Mouse (Mus musculus): ENCODE results near the gene Smc6. TPM values are rescaled to one million over a fixed set of nuclear protein-coding genes. Genes with fewer than 3 reads are reported as not detected.

The Smc6 gene
- polyA plus RNA-seq, 1 experiment from 2014 or later = 83.7 TPM

DNA sequence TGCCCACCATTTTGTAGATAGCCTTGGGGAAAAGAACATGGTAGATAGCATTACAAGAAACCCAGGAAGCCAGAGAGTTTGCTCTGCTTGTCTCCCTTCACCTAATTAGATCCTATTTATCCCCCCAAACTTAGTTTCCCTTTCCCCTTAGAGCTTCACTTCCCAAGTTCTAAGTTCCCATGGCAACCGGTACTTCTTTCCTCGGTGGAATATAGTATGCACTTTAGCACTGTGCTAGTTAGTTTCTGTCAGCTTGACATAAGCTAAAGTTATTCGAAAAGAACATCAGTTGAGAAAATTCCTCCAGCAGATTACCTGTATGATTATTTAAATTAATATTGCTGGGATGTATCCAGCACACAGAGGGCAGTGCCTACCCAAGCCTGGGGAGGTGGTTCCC lies 60.8 kb downstream of the Smc6 start:
- Histone ChIP-seq H3K4me2 (replicated peaks; ENCODE audit: low read depth) (no peak overlapping the region), H3K27ac (replicated peaks) (no peak overlapping the region), H3K4me3 (ENCODE audit: low read depth, low read length) (no peak overlapping the region), H3K9ac (ENCODE audit: low read length) (no peak overlapping the region), H3K36me3 (ENCODE audit: control insufficient read depth, insufficient read depth, low read length) (no peaks in the 10 kb centered on the region), H3K9me3 (ENCODE audit: control insufficient read depth, low read length) (no peaks in the 10 kb centered on the region), H3K4me1 (replicated peaks; ENCODE audit: control insufficient read depth, insufficient read depth) (no peaks in the 10 kb centered on the region), H3K27me3 (ENCODE audit: control insufficient read depth, insufficient read depth, low read length) (no peaks in the 10 kb centered on the region)
- WGBS = 86% methylated on average over 3 of the region's 3 CpGs
- no peak for TF ChIP-seq EP300 (optimal IDR thresholded peaks at IDR 0.05)
- no peak for TF ChIP-seq CTCF (IDR thresholded peaks at IDR 0.05; ENCODE audit: low read depth)
- ATAC-seq (ENCODE audit: low FRiP score, low TSS enrichment) (no peak), DNase-seq (ENCODE audit: low spot score) (no peak)

DNA sequence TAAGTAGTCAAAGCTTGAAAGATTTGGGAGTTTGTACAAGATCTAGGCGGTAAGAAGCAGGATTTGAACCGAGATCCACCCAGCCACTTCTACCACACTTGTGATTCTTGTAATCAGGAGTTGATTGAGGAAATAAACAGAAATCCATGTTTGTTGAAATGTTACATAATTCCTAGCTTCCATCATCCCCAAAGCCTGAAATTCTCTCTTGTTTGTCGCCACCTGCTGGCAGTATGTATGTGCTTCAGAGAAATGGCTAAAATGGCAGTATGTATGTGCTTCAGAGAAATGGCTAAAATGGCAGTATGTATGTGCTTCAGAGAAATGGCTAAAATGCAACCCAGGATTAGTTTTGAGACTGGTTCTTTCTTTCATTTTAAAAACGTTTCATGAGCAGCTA lies 71.2 kb downstream of the Smc6 start:
- Histone ChIP-seq H3K9me3 (ENCODE audit: control insufficient read depth, low read length) (no peaks in the 10 kb centered on the region), H3K27ac (replicated peaks) (no peak overlapping the region), H3K9ac (ENCODE audit: low read length) (no peak overlapping the region), H3K4me1 (replicated peaks; ENCODE audit: control insufficient read depth, insufficient read depth) (no peaks in the 10 kb centered on the region), H3K36me3 (ENCODE audit: control insufficient read depth, insufficient read depth, low read length) (no peaks in the 10 kb centered on the region), H3K4me3 (ENCODE audit: low read depth, low read length) (no peak overlapping the region), H3K27me3 (ENCODE audit: control insufficient read depth, insufficient read depth, low read length) (no peaks in the 10 kb centered on the region), H3K4me2 (replicated peaks; ENCODE audit: low read depth) (no peak overlapping the region)
- TF ChIP-seq CTCF (IDR thresholded peaks at IDR 0.05; ENCODE audit: low read depth) = peak; percentile 82
- TF ChIP-seq EP300 (optimal IDR thresholded peaks at IDR 0.05) = no peak
- WGBS = 40% methylated on average over 4 of the region's 4 CpGs
- ATAC-seq (ENCODE audit: low FRiP score, low TSS enrichment) = no peak
- peak; percentile 27 for DNase-seq (ENCODE audit: low spot score)

GRCm38 (mm10) chr12:11338251-11338650 lies 72.6 kb downstream of the Smc6 start:
- ATAC-seq (ENCODE audit: low FRiP score, low TSS enrichment) = no peak
- 89% methylated on average over 2 of the region's 2 CpGs for WGBS

GRCm38 (mm10) chr12:11342020-11342600 lies 76.4 kb downstream of the Smc6 start:
- H3K4me1 ChIP-seq (replicated peaks; ENCODE audit: control insufficient read depth, insufficient read depth) = no peaks in the 10 kb centered on the region
- H3K4me2 ChIP-seq (replicated peaks; ENCODE audit: low read depth) = no peak overlapping the region
- H3K9me3 ChIP-seq (ENCODE audit: control insufficient read depth, low read length) = no peaks in the 10 kb centered on the region
- no peak overlapping the region for H3K9ac ChIP-seq (ENCODE audit: low read length)
- ATAC-seq (ENCODE audit: low FRiP score, low TSS enrichment) = no peak
- WGBS = 56% methylated on average over 6 of the region's 6 CpGs
- H3K4me3 ChIP-seq (ENCODE audit: low read depth, low read length) = no peak overlapping the region
- no peak overlapping the region for H3K27ac ChIP-seq (replicated peaks)
- DNase-seq (ENCODE audit: low spot score) = no peak
- TF ChIP-seq CTCF (IDR thresholded peaks at IDR 0.05; ENCODE audit: low read depth) (no peak), EP300 (optimal IDR thresholded peaks at IDR 0.05) (no peak)
- no peaks in the 10 kb centered on the region for H3K36me3 ChIP-seq (ENCODE audit: control insufficient read depth, insufficient read depth, low read length)
- H3K27me3 ChIP-seq (ENCODE audit: control insufficient read depth, insufficient read depth, low read length) = no peaks in the 10 kb centered on the region

More at GRCm38 (mm10) chr12:11338251-11338650, 72.6 kb downstream of the Smc6 start:
- Histone ChIP-seq H3K9ac (ENCODE audit: low read length) (no peak overlapping the region), H3K9me3 (ENCODE audit: control insufficient read depth, low read length) (no peaks in the 10 kb centered on the region), H3K27me3 (ENCODE audit: control insufficient read depth, insufficient read depth, low read length) (no peaks in the 10 kb centered on the region), H3K36me3 (ENCODE audit: control insufficient read depth, insufficient read depth, low read length) (no peaks in the 10 kb centered on the region), H3K27ac (replicated peaks) (no peak overlapping the region), H3K4me2 (replicated peaks; ENCODE audit: low read depth) (no peak overlapping the region), H3K4me1 (replicated peaks; ENCODE audit: control insufficient read depth, insufficient read depth) (no peaks in the 10 kb centered on the region), H3K4me3 (ENCODE audit: low read depth, low read length) (no peak overlapping the region)
- DNase-seq (ENCODE audit: low spot score) = no peak
- TF ChIP-seq EP300 (optimal IDR thresholded peaks at IDR 0.05) (no peak), CTCF (IDR thresholded peaks at IDR 0.05; ENCODE audit: low read depth) (no peak)

DNA sequence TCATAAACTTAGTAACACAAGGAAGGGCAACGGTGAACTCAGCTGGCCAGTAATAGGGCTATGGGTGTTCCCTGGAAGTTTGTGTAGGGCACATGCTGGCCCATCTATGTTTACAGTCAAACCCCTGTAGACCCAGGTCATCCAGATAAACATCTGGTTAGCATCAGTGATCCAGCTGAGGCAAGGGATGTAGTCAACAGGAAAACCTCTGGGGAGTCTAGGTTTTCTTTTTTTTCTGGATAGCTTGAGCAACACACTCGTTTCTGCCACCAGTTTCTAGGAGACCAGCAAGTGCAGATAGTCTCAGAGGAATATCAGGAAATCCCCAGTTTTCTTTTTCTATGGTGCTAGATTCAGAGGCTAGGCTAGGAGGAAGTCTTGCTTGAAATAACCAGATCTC lies 80.3 kb downstream of the Smc6 start:
- Histone ChIP-seq H3K9ac (ENCODE audit: low read length) (no peak overlapping the region), H3K4me1 (replicated peaks; ENCODE audit: control insufficient read depth, insufficient read depth) (no peaks in the 10 kb centered on the region), H3K4me2 (replicated peaks; ENCODE audit: low read depth) (no peak overlapping the region), H3K27ac (replicated peaks) (no peak overlapping the region), H3K4me3 (ENCODE audit: low read depth, low read length) (no peak overlapping the region), H3K36me3 (ENCODE audit: control insufficient read depth, insufficient read depth, low read length) (no peaks in the 10 kb centered on the region), H3K9me3 (ENCODE audit: control insufficient read depth, low read length) (no peaks in the 10 kb centered on the region), H3K27me3 (ENCODE audit: control insufficient read depth, insufficient read depth, low read length) (no peaks in the 10 kb centered on the region)
- ATAC-seq (ENCODE audit: low FRiP score, low TSS enrichment) = no peak
- TF ChIP-seq CTCF (IDR thresholded peaks at IDR 0.05; ENCODE audit: low read depth) (no peak), EP300 (optimal IDR thresholded peaks at IDR 0.05) (no peak)
- DNase-seq (ENCODE audit: low spot score) = no peak
- WGBS = 60% methylated on average over 2 of the region's 2 CpGs

DNA sequence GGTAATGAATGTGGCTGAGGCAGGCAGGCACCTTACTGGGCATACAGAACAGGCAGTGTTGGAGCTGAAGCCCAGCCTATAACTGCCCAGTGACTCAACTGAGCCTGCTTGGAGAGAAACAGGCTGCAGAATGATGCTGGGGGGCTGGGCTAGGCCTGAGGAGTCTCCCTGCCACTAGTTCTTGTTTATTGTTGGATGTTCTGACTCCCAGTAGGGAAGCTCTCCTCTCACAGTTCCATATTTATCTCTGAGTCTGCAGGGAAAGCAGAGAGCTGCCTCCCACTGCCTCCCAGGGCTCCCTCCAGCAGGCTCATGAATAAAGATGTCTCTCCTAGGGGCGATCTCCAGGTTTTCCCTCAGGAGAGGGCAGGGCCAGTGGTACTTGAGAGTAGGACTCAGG lies 82.7 kb downstream of the Smc6 start:
- no peak for TF ChIP-seq EP300 (optimal IDR thresholded peaks at IDR 0.05)
- TF ChIP-seq CTCF (IDR thresholded peaks at IDR 0.05; ENCODE audit: low read depth) = no peak
- H3K27ac ChIP-seq (replicated peaks) = no peak overlapping the region
- H3K9me3 ChIP-seq (ENCODE audit: control insufficient read depth, low read length) = no peaks in the 10 kb centered on the region
- no peaks in the 10 kb centered on the region for H3K4me1 ChIP-seq (replicated peaks; ENCODE audit: control insufficient read depth, insufficient read depth)
- H3K9ac ChIP-seq (ENCODE audit: low read length) = no peak overlapping the region
- WGBS = 19% methylated on average over 1 of the region's 1 CpGs
- H3K36me3 ChIP-seq (ENCODE audit: control insufficient read depth, insufficient read depth, low read length) = no peaks in the 10 kb centered on the region
- ATAC-seq (ENCODE audit: low FRiP score, low TSS enrichment) (no peak), DNase-seq (ENCODE audit: low spot score) (no peak)
- H3K4me2 ChIP-seq (replicated peaks; ENCODE audit: low read depth) = no peak overlapping the region
- no peaks in the 10 kb centered on the region for H3K27me3 ChIP-seq (ENCODE audit: control insufficient read depth, insufficient read depth, low read length)
- no peak overlapping the region for H3K4me3 ChIP-seq (ENCODE audit: low read depth, low read length)

Data from stomach, postnatal 0 days (tissue).